Comparison of ENCODE assay signal across 16 mouse cellular contexts in genomic region chr9:65697992-65698391, GRCm38 (mm10).
"Had no signal": no experiment of that assay in that cellular context is flagged by ENCODE, and none has a peak within 500 bp of the region (broad histone marks: within the 10 kb centered on the region; RNA-seq: fewer than 3 reads in every experiment).

No protein-coding gene starts in this region.

- H3K4me1 ChIP-seq: stomach, embryonic 15.5 days had no signal

- H3K4me2 ChIP-seq: lung, embryonic 14.5 days; midbrain, embryonic 12.5 days; neural tube, embryonic 12.5 days; stomach, embryonic 15.5 days had no signal

- H3K9ac ChIP-seq: lung, embryonic 14.5 days; midbrain, embryonic 12.5 days; neural tube, embryonic 12.5 days; stomach, embryonic 15.5 days had no signal

- ATAC-seq: midbrain, embryonic 16.5 days had no signal

- H3K4me3 ChIP-seq: midbrain, embryonic 10.5 days; midbrain, embryonic 12.5 days; myocyte; neural tube, embryonic 12.5 days; stomach, embryonic 15.5 days had no signal

- H3K27ac ChIP-seq: midbrain, embryonic 10.5 days; midbrain, embryonic 12.5 days; neural tube, embryonic 12.5 days; stomach, embryonic 15.5 days; stomach, postnatal 0 days had no signal

- DNase-seq: lung, adult 18-20 months; lung, embryonic 14.5 days; lung, postnatal 10 days; lung, postnatal 4 days; midbrain, embryonic 14.5 days; right cerebral cortex, postnatal 14 days; thymus, adult 2 months; thymus, postnatal 25 days; thymus, postnatal 4 days had no signal

- H3K9me3 ChIP-seq: midbrain, embryonic 10.5 days; midbrain, embryonic 12.5 days; neural tube, embryonic 12.5 days; stomach, embryonic 15.5 days had no signal

- H3K27me3 ChIP-seq: midbrain, embryonic 12.5 days; neural tube, embryonic 12.5 days; stomach, embryonic 15.5 days had no signal
